Mouse (Mus musculus) midbrain, embryonic 11.5 days (tissue): ENCODE measurements around the gene Mfsd1. TPM values are rescaled to one million over a fixed set of nuclear protein-coding genes. Genes with fewer than 3 reads are reported as not detected.
A peak's percentile ranks its signal among the peaks of the same experiment; 100 is the strongest.

Experiments used
- ATAC-seq: fragments of 200-750 bp; cut with Nextera tagmentation; 2 replicates; pipeline ENCODE4 v1.8.0; 2017; ENCODE audit warnings: moderate TSS enrichment, moderate library complexity; ENCODE audit not compliant: low FRiP score
- DNase-seq: peaks from one replicate; pipeline ENCODE4 v3.0.0; 2015; ENCODE audit warnings: low spot score; ENCODE audit errors: missing footprints
- H3K27ac ChIP-seq: fragments of 300-500 bp; sonication (generic); 2 replicates; pipeline ENCODE4 v1.5.1; 2014; ENCODE audit warnings: low read depth, low read length
- H3K27me3 ChIP-seq: fragments of 300-500 bp; sonication (generic); 2 replicates; pipeline ENCODE4 v1.6.1; 2014; ENCODE audit warnings: mild to moderate bottlenecking, low read length, moderate library complexity, mixed read lengths; ENCODE audit not compliant: control insufficient read depth, insufficient read depth
- H3K36me3 ChIP-seq: fragments of 300-500 bp; sonication (generic); 2 replicates; pipeline ENCODE4 v1.6.1; 2014; ENCODE audit warnings: mild to moderate bottlenecking, low read length, moderate library complexity, mixed read lengths; ENCODE audit not compliant: control insufficient read depth, insufficient read depth
- H3K4me1 ChIP-seq: fragments of 300-500 bp; sonication (generic); 2 replicates; pipeline ENCODE4 v1.6.1; 2014; ENCODE audit warnings: low read length; ENCODE audit not compliant: control insufficient read depth, insufficient read depth
- H3K4me2 ChIP-seq: fragments of 300-500 bp; sonication (generic); 2 replicates; pipeline ENCODE4 v1.6.1; 2014; ENCODE audit warnings: mild to moderate bottlenecking, moderate library complexity
- H3K4me3 ChIP-seq: fragments of 300-500 bp; sonication (generic); 2 replicates; pipeline ENCODE4 v1.5.1; 2014; ENCODE audit warnings: low read depth, low read length
- H3K9ac ChIP-seq: fragments of 300-500 bp; sonication (generic); 2 replicates; pipeline ENCODE4 v1.6.1; 2014; ENCODE audit warnings: low read length
- H3K9me3 ChIP-seq: fragments of 300-500 bp; sonication (generic); 2 replicates; pipeline ENCODE4 v1.6.1; 2016; ENCODE audit warnings: low read length; ENCODE audit not compliant: control insufficient read depth
- WGBS: fragments of 180-500 bp; shearing (Covaris S2); extraction: QIAGEN DNeasy Blood & Tissue Kit; methylation state at CpG from one replicate; pipeline ENCODE4 v1.1.7; 2014; 5-methylcytosine and 5-hydroxymethylcytosine counted together
- polyA plus RNA-seq: library from polyadenylated mRNA; unstranded; fragments of >200 nt; fragmentation: Nextera tagmentation; extraction: Ambion mirVana; gene quantifications from 2 replicates; pipeline ENCODE4 v1.2.1, GENCODE M21; 2014

Mfsd1 gene
- polyA plus RNA-seq, 1 experiment from 2014 or later, result 68.0 TPM

DNA sequence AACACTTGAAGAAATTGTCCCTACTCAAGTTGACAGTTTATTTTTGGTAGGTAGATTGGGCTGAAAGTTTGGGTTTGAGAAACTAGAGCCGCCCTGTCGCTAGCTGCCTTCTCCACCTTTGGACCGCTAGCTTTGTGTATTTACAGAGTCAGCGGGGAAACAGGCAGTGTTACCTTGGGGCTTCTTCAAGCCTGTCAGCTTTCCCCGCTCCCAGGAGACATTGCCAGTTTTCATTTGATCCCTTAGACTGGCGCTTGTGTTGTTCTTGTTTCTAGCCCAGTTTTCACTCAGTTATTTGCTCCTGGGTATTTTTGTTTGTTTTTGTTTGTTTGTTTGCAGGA, 1.3 kb downstream of the Mfsd1 start:
- H3K4me2 ChIP-seq, result peak overlapping the region; percentile 63; the same call in 1 of the 2 replicates
- DNase-seq, result no peak
- no peaks in the 10 kb centered on the region; the same call in 1 of the 2 replicates for H3K36me3 ChIP-seq
- no peak overlapping the region for H3K27ac ChIP-seq
- H3K9me3 ChIP-seq, result no peaks in the 10 kb centered on the region
- peak overlapping the region; percentile 87; the same call in 1 of the 2 replicates for H3K4me3 ChIP-seq
- no peak overlapping the region for H3K9ac ChIP-seq
- H3K27me3 ChIP-seq, result no peaks in the 10 kb centered on the region
- peaks cover 8% of the 10 kb centered on the region; the same call in 1 of the 2 replicates for H3K4me1 ChIP-seq
- no peak for ATAC-seq
- WGBS, result 80% methylated on average over 6 of the region's 6 CpGs

DNA sequence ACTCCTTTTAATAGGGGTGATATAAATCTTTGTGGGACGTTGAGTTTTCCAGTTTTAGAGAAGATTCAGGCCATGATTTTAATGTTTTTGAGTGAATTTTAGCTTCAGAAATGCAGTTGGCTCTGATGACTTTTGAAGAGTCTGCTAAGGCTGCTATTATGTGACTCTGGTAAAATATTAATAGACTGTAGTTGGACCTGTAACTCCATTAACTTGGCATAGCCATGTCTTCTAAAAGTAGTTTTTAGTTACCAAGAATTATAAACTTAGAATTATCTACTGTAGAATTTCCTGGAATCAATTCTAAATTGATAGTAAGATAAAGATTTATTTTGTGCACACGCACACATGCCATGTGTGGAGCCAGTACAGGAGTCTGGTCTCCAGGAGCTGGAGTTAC, 4.0 kb downstream of the Mfsd1 start:
- H3K36me3 ChIP-seq, result peaks cover 2% of the 10 kb centered on the region
- peaks cover 8% of the 10 kb centered on the region; the same call in 1 of the 2 replicates for H3K4me1 ChIP-seq

DNA sequence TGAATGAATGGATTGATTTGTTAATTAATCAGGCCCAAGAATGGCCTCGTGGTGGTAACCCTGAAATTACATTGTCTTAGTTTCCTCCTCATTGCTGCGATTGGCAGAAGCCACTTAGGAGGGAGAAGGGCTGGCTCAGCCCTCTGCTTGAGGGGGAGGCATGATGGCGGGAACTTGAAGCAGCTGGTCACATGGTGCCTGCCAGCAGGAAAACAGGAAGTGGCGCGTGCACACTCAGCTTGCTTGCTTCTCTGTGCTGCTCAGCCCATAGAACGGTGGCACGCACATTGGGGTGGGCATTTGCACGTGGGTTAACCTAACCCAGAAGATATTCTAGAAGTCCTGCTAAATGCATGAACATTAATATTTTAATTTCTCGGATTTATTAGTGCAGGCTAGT, 4.9 kb downstream of the Mfsd1 start:
- Histone ChIP-seq H3K4me2 (no peak overlapping the region), H3K4me1 (peaks cover 8% of the 10 kb centered on the region; the same call in 1 of the 2 replicates), H3K9me3 (no peaks in the 10 kb centered on the region), H3K36me3 (peaks cover 2% of the 10 kb centered on the region), H3K27me3 (no peaks in the 10 kb centered on the region), H3K9ac (no peak overlapping the region), H3K4me3 (no peak overlapping the region), H3K27ac (no peak overlapping the region)
- ATAC-seq, result no peak
- 86% methylated on average over 9 of the region's 9 CpGs for WGBS
- no peak for DNase-seq

More for the DNA sequence above, 4.0 kb downstream of the Mfsd1 start:
- ATAC-seq, result no peak
- no peak for DNase-seq
- Histone ChIP-seq H3K27ac (no peak overlapping the region), H3K4me3 (no peak overlapping the region), H3K9ac (no peak overlapping the region), H3K4me2 (no peak overlapping the region), H3K9me3 (no peaks in the 10 kb centered on the region), H3K27me3 (no peaks in the 10 kb centered on the region)
- 96% methylated on average over 2 of the region's 2 CpGs for WGBS

DNA sequence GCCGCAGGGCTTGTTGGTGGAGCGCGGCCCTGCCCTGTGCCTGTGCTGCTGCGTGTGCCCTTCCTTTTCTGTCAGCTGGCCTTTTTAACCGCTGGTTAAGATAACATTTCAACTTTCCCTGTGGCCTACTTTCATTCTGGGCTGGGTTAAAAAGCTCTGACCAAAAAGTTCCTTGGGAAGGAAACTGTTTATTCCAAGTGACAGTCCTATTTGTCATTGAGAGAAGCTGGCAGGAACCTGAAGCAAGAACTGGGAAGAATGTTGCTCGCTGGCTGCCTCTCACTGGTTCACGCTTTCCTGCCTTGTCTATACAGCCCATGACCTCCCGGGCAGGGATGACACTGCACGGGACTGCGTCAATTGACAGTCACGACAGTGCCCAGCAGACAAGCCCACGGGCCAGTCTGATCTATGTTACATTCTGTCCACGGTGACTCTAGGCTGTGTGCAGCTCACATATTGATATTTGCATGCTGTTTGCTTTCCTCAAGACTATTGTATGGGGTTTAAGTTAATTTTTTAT, 19.1 kb downstream of the Mfsd1 start:
- Histone ChIP-seq H3K9me3 (no peaks in the 10 kb centered on the region), H3K4me1 (no peaks in the 10 kb centered on the region), H3K4me2 (no peak overlapping the region), H3K36me3 (peaks cover 10% of the 10 kb centered on the region), H3K27me3 (no peaks in the 10 kb centered on the region), H3K4me3 (no peak overlapping the region), H3K27ac (no peak overlapping the region), H3K9ac (no peak overlapping the region)
- 93% methylated on average over 13 of the region's 13 CpGs for WGBS
- ATAC-seq (no peak), DNase-seq (no peak)

DNA sequence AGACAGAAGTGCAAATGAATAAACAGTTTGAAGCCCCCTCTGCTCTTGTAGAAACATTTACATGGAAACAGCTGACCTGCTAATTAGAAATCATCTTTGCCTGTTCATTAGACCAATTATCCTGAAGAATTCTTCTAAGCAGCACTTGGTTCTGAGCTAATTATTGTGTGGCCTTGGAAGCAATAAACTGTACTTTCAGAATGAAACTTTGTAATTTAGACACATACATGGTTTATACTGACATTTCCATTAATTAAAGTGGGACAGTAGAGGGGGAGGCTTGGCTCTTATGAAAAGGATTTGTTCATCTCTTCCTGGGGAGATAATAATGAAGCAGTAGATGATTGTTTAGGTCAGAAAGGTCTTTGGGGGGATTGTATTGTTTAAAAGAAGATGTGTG, 35.7 kb downstream of the Mfsd1 start:
- Histone ChIP-seq H3K27ac (no peak overlapping the region), H3K4me2 (no peak overlapping the region), H3K27me3 (no peaks in the 10 kb centered on the region), H3K4me3 (no peak overlapping the region), H3K4me1 (no peaks in the 10 kb centered on the region), H3K36me3 (no peaks in the 10 kb centered on the region), H3K9ac (no peak overlapping the region), H3K9me3 (no peaks in the 10 kb centered on the region)
- ATAC-seq, result no peak
- no peak for DNase-seq

DNA sequence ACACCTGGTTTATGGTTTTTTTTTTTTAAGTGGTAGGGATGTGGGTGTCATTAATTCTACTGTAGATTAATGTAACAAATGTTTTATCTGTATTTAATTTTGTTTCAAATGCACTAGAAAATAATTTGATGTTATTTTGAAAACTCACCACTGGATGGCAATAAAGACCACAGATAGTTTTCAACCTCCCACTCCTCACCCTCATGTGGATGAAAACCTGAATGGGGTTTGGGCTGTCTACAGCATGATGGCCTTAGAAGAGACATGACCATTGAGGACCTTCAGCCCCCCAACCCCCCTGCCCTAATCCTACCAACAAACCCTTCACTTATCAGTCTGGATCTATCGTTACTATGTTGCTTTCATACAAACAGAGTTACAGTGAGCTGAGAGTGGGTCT, 42.1 kb downstream of the Mfsd1 start:
- peak; percentile 83 for ATAC-seq
- 82% methylated on average over 1 of the region's 1 CpGs for WGBS

DNA sequence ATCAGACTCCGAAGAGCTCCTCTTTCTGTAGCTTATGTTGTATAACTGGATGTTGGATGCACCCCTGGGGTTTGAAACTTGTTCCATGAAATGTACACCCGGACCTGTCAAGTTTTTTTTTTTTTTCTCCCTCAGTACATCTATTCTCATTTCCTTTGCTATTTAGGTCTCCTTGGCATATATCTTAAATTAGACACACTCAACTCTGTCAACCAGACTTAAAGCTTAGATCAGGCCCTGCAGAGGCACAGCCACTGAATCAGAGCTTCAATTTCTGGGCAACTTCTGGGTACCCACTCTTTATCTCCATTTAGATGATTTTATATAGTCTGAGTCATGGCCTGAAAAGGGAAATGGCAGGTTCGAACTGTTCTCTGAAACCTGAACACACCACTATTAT, 60.6 kb downstream of the Mfsd1 start:
- Histone ChIP-seq H3K27ac (no peak overlapping the region), H3K36me3 (no peaks in the 10 kb centered on the region), H3K9ac (no peak overlapping the region), H3K9me3 (no peaks in the 10 kb centered on the region), H3K4me3 (no peak overlapping the region), H3K4me2 (no peak overlapping the region), H3K4me1 (no peaks in the 10 kb centered on the region), H3K27me3 (no peaks in the 10 kb centered on the region)
- WGBS, result 91% methylated on average over 3 of the region's 3 CpGs
- DNase-seq, result no peak
- ATAC-seq, result no peak

More for the DNA sequence above, 42.1 kb downstream of the Mfsd1 start:
- no peaks in the 10 kb centered on the region for H3K36me3 ChIP-seq
- no peaks in the 10 kb centered on the region for H3K27me3 ChIP-seq
- DNase-seq, result no peak
- H3K9ac ChIP-seq, result no peak overlapping the region
- H3K27ac ChIP-seq, result no peak overlapping the region
- no peaks in the 10 kb centered on the region for H3K9me3 ChIP-seq
- no peak overlapping the region for H3K4me2 ChIP-seq
- no peak overlapping the region for H3K4me3 ChIP-seq
- H3K4me1 ChIP-seq, result no peaks in the 10 kb centered on the region

DNA sequence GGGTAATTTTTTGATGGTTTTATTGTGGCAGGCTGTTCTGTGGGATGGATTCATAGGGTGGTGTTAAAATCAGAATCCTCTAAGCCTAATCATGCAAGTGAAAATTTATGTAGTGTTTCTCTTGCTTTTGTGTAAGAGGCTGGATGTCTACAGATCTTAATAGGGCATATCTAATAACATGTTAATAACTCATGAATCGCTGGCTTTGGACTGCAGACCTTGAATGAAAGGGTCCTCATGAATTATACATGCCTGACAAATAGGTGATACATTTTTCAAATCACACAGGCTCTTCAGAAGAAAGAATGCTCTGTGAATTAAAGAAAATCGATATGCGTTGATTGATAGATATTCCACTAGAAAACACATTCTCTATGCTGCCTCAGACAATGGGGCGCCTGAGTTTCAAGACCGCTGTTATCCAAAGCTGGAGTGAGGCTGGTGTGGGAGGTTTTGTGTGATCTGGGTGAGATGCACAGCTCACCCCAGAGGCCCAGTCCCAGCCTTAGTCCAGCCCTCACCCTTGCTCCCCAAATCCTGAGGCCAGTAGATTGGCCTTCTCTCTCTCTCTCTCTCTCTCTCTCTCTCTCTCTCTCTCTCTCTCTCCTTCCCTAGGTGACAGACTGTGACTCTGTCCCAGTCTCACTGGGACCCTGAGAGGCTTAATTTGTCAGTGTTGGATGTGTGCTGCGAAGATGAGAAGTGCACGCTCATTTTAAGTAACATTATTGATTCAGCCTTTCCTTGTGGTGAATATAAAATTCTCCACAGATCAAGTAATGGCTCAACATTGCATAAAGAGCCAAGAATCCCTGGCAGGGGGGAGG, 63.3 kb downstream of the Mfsd1 start:
- no peak for DNase-seq
- Histone ChIP-seq H3K4me3 (no peak overlapping the region), H3K27ac (no peak overlapping the region), H3K9me3 (no peaks in the 10 kb centered on the region), H3K27me3 (no peaks in the 10 kb centered on the region), H3K9ac (no peak overlapping the region), H3K4me1 (no peaks in the 10 kb centered on the region), H3K36me3 (no peaks in the 10 kb centered on the region), H3K4me2 (no peak overlapping the region)
- WGBS, result 69% methylated on average over 7 of the region's 7 CpGs
- ATAC-seq, result peak; percentile 63
